Mouse (Mus musculus) liver, embryonic 15.5 days (tissue): ENCODE measurements at regions not wholly inside any gene's neighbourhood (a gene's known extent, or its start where the extent isn't known, plus 50 kb on each side); places are given as distances from the start of the nearest gene placed in this dataset.

Source experiments
- ATAC-seq: fragments of 200-750 bp; cut with Nextera tagmentation; 2 replicates; pipeline ENCODE4 v1.8.0; 2017; ENCODE audit warnings: moderate number of reproducible peaks, mild to moderate bottlenecking, moderate library complexity; ENCODE audit not compliant: insufficient read depth
- H3K27ac ChIP-seq: fragments of 300-500 bp; sonication (generic); replicated peaks from 2 replicates; pipeline ENCODE4 v1.5.1; 2015; ENCODE audit warnings: mild to moderate bottlenecking, inconsistent platforms
- H3K27me3 ChIP-seq: fragments of 300-500 bp; sonication (generic); 2 replicates; pipeline ENCODE4 v1.6.1; 2015; ENCODE audit warnings: mild to moderate bottlenecking, inconsistent platforms
- H3K36me3 ChIP-seq: fragments of 300-500 bp; sonication (generic); replicated peaks from 2 replicates; pipeline ENCODE4 v1.6.1; 2015; ENCODE audit warnings: moderate library complexity, mild to moderate bottlenecking, inconsistent platforms
- H3K4me1 ChIP-seq: fragments of 300-500 bp; sonication (generic); replicated peaks from 2 replicates; pipeline ENCODE4 v1.6.1; 2015; ENCODE audit warnings: inconsistent platforms
- H3K4me2 ChIP-seq: fragments of 300-500 bp; sonication (generic); 2 replicates; pipeline ENCODE4 v1.6.1; 2015; ENCODE audit warnings: moderate library complexity, mild to moderate bottlenecking, inconsistent platforms
- H3K4me3 ChIP-seq: fragments of 300-500 bp; sonication (generic); replicated peaks from 2 replicates; pipeline ENCODE4 v1.5.1; 2015; ENCODE audit warnings: mild to moderate bottlenecking, inconsistent platforms
- H3K9ac ChIP-seq: fragments of 300-500 bp; sonication (generic); 2 replicates; pipeline ENCODE4 v1.6.1; 2015; ENCODE audit warnings: moderate library complexity, mild to moderate bottlenecking, inconsistent platforms
- H3K9me3 ChIP-seq: fragments of 300-500 bp; sonication (generic); replicated peaks from 2 replicates; pipeline ENCODE4 v1.6.1; 2016; ENCODE audit warnings: inconsistent platforms
- WGBS: fragments of 180-500 bp; shearing (Covaris S2); methylation state at CpG from one replicate; pipeline ENCODE4 v1.1.7; 2015; ENCODE audit warnings: mixed read lengths; ENCODE audit not compliant: insufficient replicate concordance; 5-methylcytosine and 5-hydroxymethylcytosine counted together

GRCm38 (mm10) chr17:80792605-80793004 lies 64.3 kb upstream of the Map4k3 start:
- H3K4me2 ChIP-seq, result no peak overlapping the region
- no peak overlapping the region for H3K4me3 ChIP-seq
- no peaks in the 10 kb centered on the region for H3K27me3 ChIP-seq
- H3K9me3 ChIP-seq, result no peaks in the 10 kb centered on the region
- no peaks in the 10 kb centered on the region for H3K4me1 ChIP-seq
- no peak overlapping the region for H3K9ac ChIP-seq
- H3K36me3 ChIP-seq, result no peaks in the 10 kb centered on the region
- no peak for ATAC-seq
- no peak overlapping the region for H3K27ac ChIP-seq
- 43% methylated on average over 4 of the region's 4 CpGs for WGBS

GRCm38 (mm10) chr17:80789706-80790105 lies 61.4 kb upstream of the Map4k3 start:
- Histone ChIP-seq H3K9ac (no peak overlapping the region), H3K4me1 (peaks cover 4% of the 10 kb centered on the region; the same call in 1 of the 2 replicates), H3K9me3 (no peaks in the 10 kb centered on the region), H3K4me2 (no peak overlapping the region), H3K27me3 (no peaks in the 10 kb centered on the region), H3K4me3 (no peak overlapping the region), H3K27ac (no peak overlapping the region), H3K36me3 (no peaks in the 10 kb centered on the region)
- WGBS, result 74% methylated on average over 12 of the region's 12 CpGs
- ATAC-seq, result no peak

DNA sequence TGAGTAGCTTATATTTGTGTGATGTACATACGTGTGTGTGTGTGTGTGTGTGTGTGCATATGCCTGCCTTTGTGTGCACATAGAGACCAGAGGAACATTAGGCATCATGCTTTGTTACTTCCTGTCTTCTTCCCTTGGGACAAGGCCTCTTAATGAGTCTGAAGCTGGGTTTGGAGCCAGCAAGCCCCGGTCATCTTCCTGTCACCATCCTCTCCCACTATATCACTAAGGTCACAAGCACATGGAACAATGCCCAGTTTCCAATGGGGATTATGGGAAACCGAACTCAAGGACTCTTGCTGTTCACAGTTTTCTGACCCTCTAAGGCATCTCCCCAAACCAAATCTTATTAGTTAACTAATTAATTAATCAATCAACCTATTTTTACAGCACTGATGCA lies 60.7 kb upstream of the Map4k3 start:
- Histone ChIP-seq H3K4me2 (no peak overlapping the region), H3K36me3 (no peaks in the 10 kb centered on the region), H3K4me3 (no peak overlapping the region), H3K27me3 (no peaks in the 10 kb centered on the region), H3K4me1 (peaks cover 4% of the 10 kb centered on the region; the same call in 1 of the 2 replicates), H3K9ac (no peak overlapping the region), H3K9me3 (no peaks in the 10 kb centered on the region), H3K27ac (no peak overlapping the region)
- 58% methylated on average over 3 of the region's 3 CpGs for WGBS
- ATAC-seq, result no peak

DNA sequence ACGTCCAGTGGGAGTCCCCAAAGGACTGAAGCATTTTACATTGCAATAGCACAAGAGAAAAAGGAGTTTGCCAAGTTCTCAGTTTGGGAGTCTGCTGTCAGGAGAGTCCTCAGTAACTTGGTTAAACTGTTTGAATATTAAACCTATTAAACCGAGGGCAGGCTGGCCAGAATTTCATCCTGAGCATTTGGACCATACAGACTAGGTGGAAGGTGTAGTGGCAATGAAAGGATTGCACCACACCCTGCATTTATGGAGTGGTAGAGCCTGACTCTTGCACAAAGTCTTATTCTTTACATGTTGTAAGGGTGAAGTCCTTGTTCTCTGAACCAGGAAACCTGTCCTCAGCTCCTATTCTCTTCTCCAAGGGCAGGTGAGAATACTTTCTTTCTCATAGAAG lies 58.6 kb upstream of the Map4k3 start:
- Histone ChIP-seq H3K4me2 (no peak overlapping the region), H3K36me3 (no peaks in the 10 kb centered on the region), H3K9ac (no peak overlapping the region), H3K4me3 (no peak overlapping the region), H3K27me3 (no peaks in the 10 kb centered on the region), H3K27ac (peak overlapping the region; percentile 64), H3K4me1 (peaks cover 4% of the 10 kb centered on the region; the same call in 1 of the 2 replicates), H3K9me3 (no peaks in the 10 kb centered on the region)
- peak; percentile 68 for ATAC-seq
- WGBS, result 37% methylated on average over 2 of the region's 2 CpGs

GRCm38 (mm10) chr17:80786061-80786851 lies 58.0 kb upstream of the Map4k3 start:
- 63% methylated on average over 8 of the region's 8 CpGs for WGBS
- Histone ChIP-seq H3K27me3 (no peaks in the 10 kb centered on the region), H3K36me3 (no peaks in the 10 kb centered on the region), H3K4me1 (peaks cover 4% of the 10 kb centered on the region; the same call in 1 of the 2 replicates), H3K4me2 (no peak overlapping the region), H3K27ac (peak overlapping the region; percentile 61), H3K9ac (no peak overlapping the region), H3K9me3 (no peaks in the 10 kb centered on the region), H3K4me3 (no peak overlapping the region)
- 0 out of 2 replicates have a peak, but pooled peaks have one; percentile 4 for ATAC-seq

GRCm38 (mm10) chr17:80785476-80785875 lies 57.2 kb upstream of the Map4k3 start:
- Histone ChIP-seq H3K27ac (0 out of 2 replicates have a peak overlapping the region, but pooled peaks have one; percentile 20), H3K4me1 (peaks cover 4% of the 10 kb centered on the region; the same call in 1 of the 2 replicates), H3K4me2 (no peak overlapping the region), H3K36me3 (no peaks in the 10 kb centered on the region), H3K9me3 (no peaks in the 10 kb centered on the region), H3K9ac (no peak overlapping the region), H3K27me3 (no peaks in the 10 kb centered on the region), H3K4me3 (no peak overlapping the region)
- WGBS, result 63% methylated on average over 8 of the region's 8 CpGs
- no peak for ATAC-seq

DNA sequence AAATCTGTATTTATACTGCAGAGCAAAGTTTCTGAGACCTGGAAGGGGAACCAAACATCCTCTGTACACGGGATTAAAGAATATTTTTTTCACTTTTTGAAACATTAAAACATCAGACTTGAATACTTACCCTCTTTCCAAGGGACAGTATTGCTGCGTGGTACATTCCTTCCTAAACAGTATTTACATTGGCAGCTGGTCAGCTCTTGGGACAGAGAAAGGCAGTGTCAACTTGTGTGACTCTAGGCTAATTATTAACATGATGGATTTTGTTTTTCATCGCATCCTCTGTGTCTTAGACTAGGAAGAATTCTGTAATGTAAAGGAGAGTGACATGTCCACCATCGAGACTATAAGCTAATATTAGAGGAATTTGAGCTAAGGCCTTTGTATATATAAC lies 56.8 kb upstream of the Map4k3 start:
- Histone ChIP-seq H3K27me3 (no peaks in the 10 kb centered on the region), H3K9me3 (no peaks in the 10 kb centered on the region), H3K9ac (no peak overlapping the region), H3K4me2 (peak overlapping the region; percentile 27; the same call in 1 of the 2 replicates), H3K36me3 (no peaks in the 10 kb centered on the region), H3K27ac (0 out of 2 replicates have a peak overlapping the region, but pooled peaks have one; percentile 31), H3K4me1 (peaks cover 4% of the 10 kb centered on the region; the same call in 1 of the 2 replicates), H3K4me3 (no peak overlapping the region)
- WGBS, result 39% methylated on average over 4 of the region's 4 CpGs
- peak; percentile 58 for ATAC-seq

- Histone ChIP-seq H3K4me3 (no peak overlapping the region), H3K27ac (no peak overlapping the region), H3K27me3 (no peaks in the 10 kb centered on the region), H3K9me3 (no peaks in the 10 kb centered on the region), H3K4me1 (peaks cover 4% of the 10 kb centered on the region; the same call in 1 of the 2 replicates), H3K36me3 (no peaks in the 10 kb centered on the region), H3K9ac (no peak overlapping the region), H3K4me2 (no peak overlapping the region)
- no peak for ATAC-seq
- WGBS, result 34% methylated on average over 1 of the region's 1 CpGs
These were observed 53.9 kb upstream of the Map4k3 start for GRCm38 (mm10) chr17:80782233-80782632.

- H3K27ac ChIP-seq, result no peak overlapping the region
- no peak overlapping the region for H3K4me3 ChIP-seq
- WGBS, result 89% methylated on average over 12 of the region's 12 CpGs
- H3K9ac ChIP-seq, result no peak overlapping the region
- H3K9me3 ChIP-seq, result no peaks in the 10 kb centered on the region
- ATAC-seq, result no peak
- H3K27me3 ChIP-seq, result no peaks in the 10 kb centered on the region
- H3K4me1 ChIP-seq, result peaks cover 4% of the 10 kb centered on the region; the same call in 1 of the 2 replicates
- H3K36me3 ChIP-seq, result no peaks in the 10 kb centered on the region
- no peak overlapping the region for H3K4me2 ChIP-seq
These were observed 53.3 kb upstream of the Map4k3 start for GRCm38 (mm10) chr17:80781621-80782020.

DNA sequence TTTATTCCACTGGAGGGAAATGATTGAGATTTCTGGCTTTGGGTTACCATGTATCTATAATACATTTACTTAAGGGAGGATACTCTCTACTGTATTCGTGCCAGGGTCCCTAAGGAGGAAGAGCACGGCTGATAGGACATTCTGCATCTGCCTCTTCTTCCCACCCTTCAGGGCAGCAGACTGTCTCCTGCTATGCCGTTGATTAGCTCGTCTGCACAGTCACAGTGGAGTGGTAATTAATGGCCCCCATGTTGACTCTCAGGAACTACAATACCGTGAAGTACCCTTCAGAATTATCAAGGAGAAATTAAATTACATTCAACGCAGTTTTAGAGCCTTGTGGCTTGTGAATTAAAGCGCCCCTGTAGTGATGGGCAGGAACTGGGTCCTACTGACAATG lies 52.0 kb upstream of the Map4k3 start:
- WGBS, result 66% methylated on average over 7 of the region's 7 CpGs
- Histone ChIP-seq H3K36me3 (no peaks in the 10 kb centered on the region), H3K4me2 (no peak overlapping the region), H3K4me1 (no peaks in the 10 kb centered on the region), H3K9ac (no peak overlapping the region), H3K9me3 (no peaks in the 10 kb centered on the region), H3K27ac (no peak overlapping the region), H3K4me3 (no peak overlapping the region), H3K27me3 (no peaks in the 10 kb centered on the region)
- ATAC-seq, result no peak

DNA sequence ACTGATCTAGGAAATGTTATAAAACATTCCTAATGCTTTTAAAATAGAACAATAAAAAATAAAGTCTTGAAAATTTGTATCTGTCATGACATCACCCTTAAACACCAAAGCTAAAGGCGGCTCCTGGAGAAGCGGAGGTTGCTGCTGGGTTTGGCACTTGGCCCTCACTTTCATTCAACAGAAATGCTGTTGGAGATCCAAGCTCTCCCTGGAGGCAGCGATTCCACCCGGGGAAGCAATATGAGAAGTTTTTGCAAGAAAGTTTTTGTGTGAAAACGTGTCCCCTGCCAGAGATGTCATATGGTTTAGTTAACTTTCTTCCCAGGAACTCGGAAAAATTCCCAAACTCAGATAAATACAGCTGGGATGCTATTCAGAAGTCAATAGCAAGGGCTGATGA lies 51.5 kb upstream of the Map4k3 start:
- H3K36me3 ChIP-seq, result no peaks in the 10 kb centered on the region
- no peaks in the 10 kb centered on the region for H3K27me3 ChIP-seq
- no peak overlapping the region for H3K4me3 ChIP-seq
- no peak overlapping the region for H3K9ac ChIP-seq
- H3K27ac ChIP-seq, result no peak overlapping the region
- ATAC-seq, result no peak
- H3K9me3 ChIP-seq, result no peaks in the 10 kb centered on the region
- WGBS, result 55% methylated on average over 6 of the region's 6 CpGs
- H3K4me1 ChIP-seq, result no peaks in the 10 kb centered on the region
- H3K4me2 ChIP-seq, result no peak overlapping the region
